Mouse (Mus musculus) leukemia stem cell, adult 10-12 weeks (primary cell): Measurements from ENCODE around the gene H2al1n. TPM values are rescaled to one million over a fixed set of nuclear protein-coding genes. Genes with fewer than 3 reads are reported as not detected.

Experiments
- polyA plus RNA-seq: library from polyadenylated mRNA; stranded (reverse); fragments of >175 nt; gene quantifications from 2 replicates; pipeline ENCODE4 v1.2.3, GENCODE M21; 2012; ENCODE audit warnings: low replicate concordance

H2al1n gene
- not detected in 2 replicates for polyA plus RNA-seq

DNA sequence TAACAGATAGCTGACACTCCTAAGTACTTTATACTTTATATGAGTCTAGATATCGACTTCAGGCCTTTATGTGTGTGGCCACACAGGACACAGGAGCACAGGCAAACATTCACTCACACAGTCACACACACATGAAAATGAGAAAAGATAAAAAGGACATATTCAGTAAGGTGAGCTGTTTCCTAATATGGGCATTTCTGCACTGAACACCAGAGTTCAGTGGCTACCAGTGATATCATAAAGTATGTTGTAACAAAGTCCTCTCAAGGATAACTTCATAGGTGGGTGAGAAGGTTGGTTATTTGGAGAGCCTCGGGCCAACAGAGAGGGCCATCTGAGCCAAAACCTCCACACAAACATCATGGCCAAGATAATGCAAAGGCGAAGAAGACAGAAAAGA, at the start of gene H2al1n:
Gene H2al1n, plus strand, starts transcription at position 301 of the 400 bp plus-strand sequence.

